Mouse (Mus musculus) yolk sac, embryonic 10.5 days (tissue): ENCODE data around the gene Cep152.

Experiments used
- DNase-seq: peaks from one replicate; pipeline ENCODE4 v3.0.0-alpha.2; 2017; ENCODE audit warnings: low spot score

Gene Cep152

DNA sequence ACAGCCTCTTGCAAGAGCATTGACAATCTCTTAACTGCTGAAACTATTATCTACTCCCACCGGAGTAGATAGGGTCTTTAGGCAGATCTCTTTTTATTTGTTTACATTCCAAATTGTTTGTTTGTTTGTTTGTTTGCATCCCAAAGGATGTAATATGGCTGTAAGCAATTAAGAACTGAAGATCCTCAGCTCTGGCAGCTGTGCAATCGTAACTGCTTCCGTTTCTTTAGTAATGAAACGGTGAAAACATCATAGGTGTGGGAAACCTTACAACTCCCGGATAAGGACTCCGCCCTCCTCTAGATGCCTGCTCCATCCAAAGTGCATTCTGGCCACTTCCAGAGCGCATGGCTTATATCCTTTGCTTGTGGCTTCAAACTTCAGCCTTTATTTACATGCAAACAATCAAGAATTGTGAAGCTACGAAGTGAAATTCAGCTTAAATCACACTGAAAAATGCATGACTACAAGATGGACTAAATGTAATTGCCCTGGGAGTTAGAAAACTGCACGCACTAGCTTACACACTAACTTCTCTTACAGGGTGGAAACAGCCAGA lies 707 bp downstream of the Cep152 start:
- DNase-seq, result no peak

- DNase-seq, result no peak
Measured at GRCm38 (mm10) chr2:125623211-125623610, 1.7 kb downstream of the Cep152 start.

- DNase-seq, result no peak
Measured at GRCm38 (mm10) chr2:125620213-125620907, 4.6 kb downstream of the Cep152 start.

DNA sequence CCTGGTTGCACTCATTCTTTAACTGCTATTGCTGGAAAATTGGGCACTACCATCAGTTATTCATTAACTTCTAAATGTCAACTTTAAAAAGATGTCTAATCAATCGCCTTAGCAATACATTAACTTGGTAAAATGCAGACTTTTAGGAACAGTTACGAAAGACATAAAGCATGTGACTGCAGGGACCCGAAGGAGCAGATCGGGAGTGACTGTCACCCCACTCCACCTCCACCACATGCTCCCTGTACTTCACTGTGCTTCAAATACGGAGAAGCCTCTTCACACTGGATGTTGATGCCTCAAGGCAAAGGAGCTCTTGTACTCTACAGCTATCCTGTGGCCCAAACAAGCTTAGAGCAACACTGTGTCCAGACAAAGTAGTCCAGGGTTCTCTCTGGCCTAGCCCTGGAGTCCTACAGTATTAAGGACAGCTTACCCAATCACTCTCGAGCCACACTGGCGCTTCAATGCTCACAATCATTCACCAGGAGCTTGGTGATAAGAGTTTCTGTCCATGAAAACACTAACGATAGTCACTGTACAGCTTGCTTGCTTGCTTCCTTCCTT lies 9.0 kb downstream of the Cep152 start:
- peak; percentile 75 for DNase-seq

DNA sequence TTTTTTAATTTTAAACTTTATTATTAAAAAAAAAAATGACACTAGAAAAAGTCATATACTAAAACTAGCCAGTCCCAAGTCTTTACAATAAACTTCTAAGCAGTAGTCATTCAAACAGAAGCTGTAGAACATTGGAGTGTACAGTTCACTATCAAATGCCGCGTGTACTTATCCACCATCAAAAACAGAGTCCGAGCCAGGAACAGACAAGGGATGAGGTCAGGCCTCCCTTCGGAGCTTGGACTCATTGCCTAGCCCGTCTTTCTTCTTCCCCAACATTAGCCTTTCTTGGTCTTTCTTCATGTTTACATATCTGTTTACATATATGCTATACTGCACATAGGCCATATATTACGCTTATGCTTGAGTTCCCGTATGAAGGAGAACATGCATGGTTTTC lies 9.5 kb downstream of the Cep152 start:
- no peak for DNase-seq

GRCm38 (mm10) chr2:125606220-125606845 lies 18.6 kb downstream of the Cep152 start:
- no peak for DNase-seq

GRCm38 (mm10) chr2:125604646-125605045 lies 20.3 kb downstream of the Cep152 start:
- no peak for DNase-seq

- DNase-seq, result no peak
Measured at GRCm38 (mm10) chr2:125602970-125603369, 21.9 kb downstream of the Cep152 start.

DNA sequence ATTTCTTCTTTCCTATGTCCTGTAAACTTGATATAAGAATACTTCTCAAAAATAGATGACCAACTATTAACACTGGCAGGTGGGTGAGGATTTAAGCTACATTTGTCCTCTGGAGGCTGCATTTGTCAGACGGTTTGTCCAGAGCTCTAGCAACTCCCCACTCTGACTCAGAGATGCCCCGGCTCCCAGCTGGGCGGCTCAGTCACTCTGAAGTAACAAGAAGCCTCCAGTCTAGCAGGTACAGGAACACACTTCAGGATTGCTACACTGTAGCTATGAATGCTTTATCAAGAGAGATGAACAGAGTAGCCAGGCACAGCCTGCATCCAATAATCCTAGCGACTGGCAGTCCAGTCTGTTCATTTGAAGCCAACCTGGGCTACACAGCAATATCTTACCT lies 26.0 kb downstream of the Cep152 start:
- no peak for DNase-seq

GRCm38 (mm10) chr2:125598251-125598650 lies 26.7 kb downstream of the Cep152 start:
- no peak for DNase-seq

GRCm38 (mm10) chr2:125594786-125595185 lies 30.1 kb downstream of the Cep152 start:
- no peak for DNase-seq

DNA sequence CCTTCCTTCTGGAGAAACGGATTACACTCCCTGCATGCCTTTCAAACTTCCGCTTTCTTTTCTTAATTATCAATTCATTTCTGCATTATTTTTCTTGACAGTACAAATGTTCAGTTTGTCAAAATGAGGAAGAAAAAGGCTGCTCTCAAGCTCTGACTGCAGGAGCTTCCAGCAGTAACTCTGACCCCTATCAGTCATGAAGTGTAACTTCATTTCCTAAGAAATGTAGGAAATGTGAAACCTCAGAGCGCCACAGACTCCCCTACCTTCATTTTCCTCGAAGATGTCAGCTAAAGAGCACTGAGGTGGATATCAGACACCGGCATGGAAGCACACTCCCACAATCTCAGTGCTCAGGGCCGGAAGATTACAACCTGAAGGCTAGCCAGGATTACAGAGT lies 30.8 kb downstream of the Cep152 start:
- no peak for DNase-seq

DNA sequence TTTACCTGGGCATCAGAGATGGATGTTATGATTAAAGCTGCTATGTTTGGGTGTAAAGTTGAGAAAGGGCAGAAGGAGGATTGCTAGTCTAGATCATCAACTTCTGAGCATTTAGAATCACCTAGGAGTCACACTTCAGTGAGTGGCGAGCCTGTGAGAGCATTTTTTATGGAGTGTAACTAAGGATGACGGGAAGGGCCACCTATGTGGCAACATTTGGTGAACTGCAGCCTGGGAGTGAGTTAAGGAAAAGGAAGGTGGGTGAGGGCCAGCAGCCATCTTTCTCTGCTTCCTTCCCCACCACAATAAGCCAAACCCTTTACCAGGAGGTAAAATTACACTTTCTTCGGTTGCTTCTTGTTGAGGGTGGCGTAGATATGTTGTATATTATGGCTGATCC lies 33.0 kb downstream of the Cep152 start:
- no peak for DNase-seq

DNA sequence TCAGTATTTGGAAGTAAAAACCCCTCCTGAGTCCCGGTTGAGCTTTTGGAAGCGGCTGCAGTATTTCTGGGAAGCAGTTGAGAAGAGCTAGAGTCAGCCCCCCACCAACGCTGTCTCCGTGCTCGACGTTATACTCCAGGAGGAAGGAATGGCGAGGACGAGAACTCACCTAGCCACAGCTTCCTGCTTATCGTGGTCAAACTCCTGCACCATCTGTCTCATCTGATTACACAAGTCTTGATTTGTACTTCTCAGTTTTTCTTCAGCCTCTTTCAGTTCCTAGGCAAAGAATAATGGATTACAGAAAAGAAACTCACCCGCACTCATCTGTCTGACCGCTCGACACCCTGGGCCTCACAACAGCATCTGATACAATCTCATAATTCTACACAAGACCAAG lies 35.6 kb downstream of the Cep152 start:
- DNase-seq, result no peak

GRCm38 (mm10) chr2:125581081-125581480 lies 43.8 kb downstream of the Cep152 start:
- no peak for DNase-seq

GRCm38 (mm10) chr2:125577670-125578069 lies 47.2 kb downstream of the Cep152 start:
- no peak for DNase-seq

DNA sequence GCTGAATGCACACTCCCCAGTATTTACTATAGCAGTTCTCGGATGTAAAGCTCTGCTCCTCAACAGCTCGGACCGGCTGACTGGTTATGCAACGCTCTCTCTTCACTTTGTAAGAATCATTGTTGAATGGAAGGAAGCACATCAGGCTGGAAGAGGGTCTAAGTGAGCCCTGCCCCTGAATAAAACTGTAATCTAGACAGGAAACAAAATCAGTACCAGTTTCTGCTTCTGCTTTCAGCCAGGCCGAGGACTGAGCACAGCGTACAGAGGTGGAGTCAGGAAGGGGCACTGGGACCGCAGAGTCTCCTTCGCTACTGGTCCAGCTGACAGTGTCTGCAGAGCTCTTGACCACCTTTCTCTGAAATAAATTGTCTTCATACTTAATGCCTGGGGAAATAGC lies 48.4 kb downstream of the Cep152 start:
- DNase-seq, result no peak

- no peak for DNase-seq
Measured at GRCm38 (mm10) chr2:125575766-125576165, 49.1 kb downstream of the Cep152 start.

DNA sequence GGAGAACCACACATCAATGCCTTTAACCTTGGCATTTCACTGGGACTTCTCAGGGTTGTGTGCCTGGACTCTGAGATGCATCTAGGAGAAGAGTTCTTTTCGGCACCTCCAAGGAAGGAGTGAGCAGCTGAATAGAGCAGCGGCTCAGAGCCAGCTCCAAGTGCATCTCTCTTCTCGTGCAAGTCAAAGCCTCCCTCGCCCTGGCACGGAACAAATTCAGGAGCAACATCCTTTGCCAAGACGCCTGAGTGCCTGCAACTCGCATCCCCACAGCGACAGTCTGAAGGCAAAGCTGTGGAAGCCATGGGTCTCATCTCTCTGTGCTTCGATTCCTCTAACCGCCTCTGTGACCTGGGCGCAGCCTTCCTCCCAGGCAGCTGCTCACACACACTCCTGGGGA lies 61.0 kb downstream of the Cep152 start:
- no peak for DNase-seq

GRCm38 (mm10) chr2:125562407-125562806 lies 62.5 kb downstream of the Cep152 start:
- no peak for DNase-seq

DNA sequence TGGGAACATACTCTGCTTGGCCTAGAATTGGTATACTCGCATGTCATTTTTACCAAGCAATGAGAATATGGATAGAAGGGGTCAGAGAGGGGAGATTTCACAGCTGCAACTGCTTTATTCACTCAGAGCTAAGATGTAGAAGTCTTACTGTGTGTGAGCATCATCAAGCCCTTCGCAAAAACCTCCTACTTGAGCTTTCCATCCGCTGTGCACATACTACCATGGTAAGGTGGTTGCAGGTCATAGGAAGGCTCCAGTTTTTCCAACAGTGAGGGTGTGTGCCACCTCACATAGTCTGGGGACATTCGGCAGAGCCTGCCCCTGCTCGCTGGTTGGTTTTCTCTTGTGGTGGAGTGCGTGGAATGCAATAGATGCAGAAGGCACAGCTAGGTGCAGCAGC lies 64.9 kb downstream of the Cep152 start:
- no peak for DNase-seq

GRCm38 (mm10) chr2:125558634-125559589 lies 66.0 kb downstream of the Cep152 start:
- DNase-seq, result no peak
